Mouse (Mus musculus) E14TG2a.4 (cell line): ENCODE data around the gene Pole3.

Experiments
- CTCF ChIP-seq: conservative IDR thresholded peaks from 2 replicates; pipeline ENCODE4 v1.5.1; 2014; ENCODE audit warnings: low read length
- NANOG ChIP-seq: IDR thresholded peaks from 2 replicates; pipeline ENCODE4 v1.6.1; 2014; ENCODE audit warnings: borderline replicate concordance, low read length, mixed read lengths
- POU5F1 ChIP-seq: IDR thresholded peaks from 2 replicates; pipeline ENCODE4 v1.6.1; 2014; ENCODE audit warnings: low read length, borderline replicate concordance

GRCm38 (mm10) chr4:62527655-62528054 is 2.8 kb upstream of the Pole3 start:
- no peak for TF ChIP-seq CTCF
- no peak for TF ChIP-seq POU5F1
- no peak for TF ChIP-seq NANOG
